20 mouse cellular contexts compared by ENCODE assay signal in genomic region chr4:47593155-47593554, GRCm38 (mm10).
A peak's percentile ranks its signal among the peaks of the same experiment; 100 is the strongest.
DNase-seq lines count a peak whose midpoint lies in the region; ATAC-seq and TF ChIP-seq lines count a peak whose summit lies in the region.
"Had no signal": no experiment of that assay in that cellular context is flagged by ENCODE, and none has a peak within 500 bp of the region (broad histone marks: within the 10 kb centered on the region; RNA-seq: fewer than 3 reads in every experiment).

No protein-coding gene starts in this region.

- intact Hi-C loops in heart, postnatal 25 days (cut with DNase I) = loop anchor here (1.0 kb wide), 1 partner anchor 452 kb away; the partner anchor contains the start of gene Nr4a3
- intact Hi-C loops in heart, postnatal 10 days (cut with DNase I) = loop anchor here (2.0 to 10.0 kb wide), 2 partner anchors 158 to 452 kb away; partner anchors contain the start of gene Nr4a3

- 58% methylated on average over 7 of the region's 7 CpGs for WGBS in heart, embryonic 10.5 days
- WGBS in forebrain, postnatal 0 days = 71% methylated on average over 7 of the region's 7 CpGs

- H3K27ac ChIP-seq in heart, embryonic 10.5 days = peak overlapping the region; percentile 24; the same call in 1 of the 2 replicates
- H3K27ac ChIP-seq in forebrain, postnatal 0 days (ENCODE audit: low read depth, low read length) = no peak overlapping the region
- H3K27ac ChIP-seq: embryonic facial prominence, embryonic 12.5 days; hindbrain, embryonic 14.5 days; layer of hippocampus, adult 2 months; macrophage; midbrain, embryonic 15.5 days; neural tube, embryonic 13.5 days had no signal

- H3K4me3 ChIP-seq in heart, embryonic 10.5 days = no peak overlapping the region
- H3K4me3 ChIP-seq in forebrain, postnatal 0 days (ENCODE audit: low read depth, low read length) = no peak overlapping the region
- H3K4me3 ChIP-seq: embryonic facial prominence, embryonic 12.5 days; layer of hippocampus, adult 2 months; midbrain, embryonic 15.5 days; neural tube, embryonic 13.5 days had no signal

- no peak overlapping the region for H3K4me2 ChIP-seq in forebrain, postnatal 0 days (ENCODE audit: low read depth)
- H3K4me2 ChIP-seq: embryonic facial prominence, embryonic 12.5 days; hindbrain, embryonic 14.5 days; midbrain, embryonic 15.5 days; neural tube, embryonic 13.5 days had no signal

- no peaks in the 10 kb centered on the region for H3K9me3 ChIP-seq in heart, embryonic 10.5 days
- H3K9me3 ChIP-seq in forebrain, postnatal 0 days (ENCODE audit: low read length) = no peaks in the 10 kb centered on the region
- H3K9me3 ChIP-seq: embryonic facial prominence, embryonic 12.5 days; midbrain, embryonic 15.5 days; neural tube, embryonic 13.5 days had no signal

- no peak for ATAC-seq in forebrain, postnatal 0 days
- ATAC-seq: inflammation-experienced regulatory T-cells, adult 6 months; midbrain, embryonic 15.5 days had no signal

- H3K36me3 ChIP-seq in heart, embryonic 10.5 days = no peaks in the 10 kb centered on the region
- H3K36me3 ChIP-seq in forebrain, postnatal 0 days (ENCODE audit: insufficient read depth) = no peaks in the 10 kb centered on the region
- H3K36me3 ChIP-seq: embryonic facial prominence, embryonic 12.5 days; midbrain, embryonic 15.5 days; neural tube, embryonic 13.5 days had no signal

- peak; percentile 63 to 77 for DNase-seq in heart, adult 18-20 months
- no peak for DNase-seq in heart, postnatal 25 days (ENCODE audit: low spot score)
- no peak for DNase-seq in heart, embryonic 10.5 days (ENCODE audit: low spot score)
- DNase-seq in heart, postnatal 10 days = peak; percentile 57 to 79
- no peak for DNase-seq in forebrain, postnatal 0 days
- no peak for DNase-seq in ovary, postnatal 10 days (ENCODE audit: low spot score)
- DNase-seq in spleen, postnatal 10 days (ENCODE audit: low spot score in 2 of 2) = no peak
- DNase-seq: adrenal gland, postnatal 10 days; cerebellum, adult 2 months; kidney, adult 18-20 months; right cerebral cortex, postnatal 4 days; thymus, adult 2 months; thymus, postnatal 4 days had no signal

- H3K27me3 ChIP-seq in heart, embryonic 10.5 days (ENCODE audit: insufficient read depth, poor library complexity, severe bottlenecking) = no peaks in the 10 kb centered on the region
- H3K27me3 ChIP-seq in forebrain, postnatal 0 days (ENCODE audit: insufficient read depth, low read length) = no peaks in the 10 kb centered on the region
- H3K27me3 ChIP-seq: midbrain, embryonic 15.5 days; neural tube, embryonic 13.5 days had no signal

- peaks cover 9% of the 10 kb centered on the region for H3K4me1 ChIP-seq in heart, embryonic 10.5 days
- no peaks in the 10 kb centered on the region for H3K4me1 ChIP-seq in forebrain, postnatal 0 days (ENCODE audit: insufficient read depth)
- H3K4me1 ChIP-seq: embryonic facial prominence, embryonic 12.5 days; neural tube, embryonic 13.5 days had no signal

- no peak overlapping the region for H3K9ac ChIP-seq in forebrain, postnatal 0 days
- H3K9ac ChIP-seq: embryonic facial prominence, embryonic 12.5 days; hindbrain, embryonic 14.5 days; midbrain, embryonic 15.5 days; neural tube, embryonic 13.5 days had no signal

- TF ChIP-seq CTCF in forebrain, postnatal 0 days (IDR thresholded peaks at IDR 0.05; ENCODE audit: low read depth) = no peak

Comparison
In these comparisons a context has a peak if more than half of its experiments do, and no peak if none do; other contexts are left out.
1. DNase-seq: peak in heart, adult 18-20 months (2 of 2) and heart, postnatal 10 days (2 of 2); none in heart, postnatal 25 days (single experiment), heart, embryonic 10.5 days (single experiment), forebrain, postnatal 0 days (single experiment), ovary, postnatal 10 days (single experiment) and spleen, postnatal 10 days (0 of 2).